Mouse (Mus musculus): ENCODE measurements around the gene Eif4e3. TPM values are rescaled to one million over a fixed set of nuclear protein-coding genes. Genes with fewer than 3 reads are reported as not detected.

Gene Eif4e3
- total RNA-seq, 4 experiments from 2014 or later: 40.1 to 57.0 (median 48.9) TPM

Other genes with a start within 250 kb of the Eif4e3 start
- 10 to 100 TPM; 27.2 to 37.3 (median 31.2) TPM for gene Foxp1, start 144.1 kb downstream of the Eif4e3 start, total RNA-seq (2022)
- 1 to 10 TPM in 3 of 4 experiments, under 1 TPM in 1; 0.72 to 2.2 (median 1.6) TPM for gene Gm20696, start within 50 bp of the Eif4e3 start, total RNA-seq (2022)
- gene Gpr27, start 25.9 kb upstream of the Eif4e3 start, total RNA-seq (2022): 10 to 100 TPM in 3 of 4 experiments, 1 to 10 TPM in 1; 8.6 to 11.3 (median 10.7) TPM
- not detected for gene Prok2, start 59.6 kb upstream of the Eif4e3 start, total RNA-seq (2022)